Mouse (Mus musculus) naive thymus-derived CD4-positive, alpha-beta T cell, adult 2 months (primary cell): ENCODE results near the gene Tmbim4.

Experiments used
- DNase-seq: peaks from one replicate; pipeline ENCODE4 v3.0.0-alpha.2; 2011; ENCODE audit warnings: low read depth

The Tmbim4 gene

GRCm38 (mm10) chr10:120245681-120246080 is 44.3 kb downstream of the Tmbim4 start:
- DNase-seq, result no peak

GRCm38 (mm10) chr10:120246994-120247750 is 45.8 kb downstream of the Tmbim4 start:
- peak; percentile 86 for DNase-seq

- no peak for DNase-seq
Observed at GRCm38 (mm10) chr10:120250911-120251683, 49.7 kb downstream of the Tmbim4 start.

- no peak for DNase-seq
Observed at GRCm38 (mm10) chr10:120251791-120252190, 50.4 kb downstream of the Tmbim4 start.

- no peak for DNase-seq
Observed at GRCm38 (mm10) chr10:120252800-120253199, 51.4 kb downstream of the Tmbim4 start.

GRCm38 (mm10) chr10:120257231-120257630 is 55.8 kb downstream of the Tmbim4 start:
- peak; percentile 66 for DNase-seq

- DNase-seq, result no peak
Observed at GRCm38 (mm10) chr10:120267790-120268189, 66.4 kb downstream of the Tmbim4 start.

GRCm38 (mm10) chr10:120269946-120270345 is 68.6 kb downstream of the Tmbim4 start:
- no peak for DNase-seq

- peak; percentile 82 for DNase-seq
Observed at GRCm38 (mm10) chr10:120270777-120271176, 69.4 kb downstream of the Tmbim4 start.

- DNase-seq, result no peak
Observed at GRCm38 (mm10) chr10:120271318-120271717, 69.9 kb downstream of the Tmbim4 start.

GRCm38 (mm10) chr10:120271879-120272269 is 70.5 kb downstream of the Tmbim4 start:
- no peak for DNase-seq

- no peak for DNase-seq
Observed at GRCm38 (mm10) chr10:120272270-120272883, 71.0 kb downstream of the Tmbim4 start.

GRCm38 (mm10) chr10:120273335-120273734 is 71.9 kb downstream of the Tmbim4 start:
- DNase-seq, result no peak
